Mouse (Mus musculus) embryonic fibroblast, embryonic 13.5 days (primary cell): ENCODE results near the gene Gmfg. TPM values are rescaled to one million over a fixed set of nuclear protein-coding genes. Genes with fewer than 3 reads are reported as not detected.

Experiments used
- H3K27ac ChIP-seq: 2 replicates; pipeline ENCODE4 v1.5.1; 2012; ENCODE audit warnings: low read length, control low read depth, inconsistent platforms; ENCODE audit not compliant: insufficient read depth
- H3K4me1 ChIP-seq: 2 replicates; pipeline ENCODE4 v1.6.1; 2011; ENCODE audit warnings: low read length; ENCODE audit not compliant: control insufficient read depth, insufficient read depth
- H3K4me3 ChIP-seq: 2 replicates; pipeline ENCODE4 v1.5.1; 2011; ENCODE audit warnings: mild to moderate bottlenecking, control low read depth, low read length; ENCODE audit not compliant: insufficient read depth
- CTCF ChIP-seq: IDR thresholded peaks from 2 replicates; pipeline ENCODE4 v1.5.1; 2011; ENCODE audit warnings: mild to moderate bottlenecking, control low read depth, low read length, moderate library complexity, borderline replicate concordance; ENCODE audit not compliant: insufficient read depth
- POLR2A ChIP-seq: IDR thresholded peaks from 2 replicates; pipeline ENCODE4 v1.6.1; 2011; ENCODE audit warnings: low read depth, mild to moderate bottlenecking, control low read depth, low read length, moderate library complexity
- polyA plus RNA-seq: library from polyadenylated mRNA; stranded (reverse); fragments of >200 nt; gene quantifications from 2 replicates; pipeline ENCODE4 v1.2.4, GENCODE M21; 2011; ENCODE audit warnings: low read depth; ENCODE audit not compliant: missing spikeins, insufficient read length

The Gmfg gene
- polyA plus RNA-seq, 1 experiment = not detected

- Histone ChIP-seq H3K4me1 (no peaks in the 10 kb centered on the region), H3K27ac (no peak overlapping the region), H3K4me3 (no peak overlapping the region)
- no peak for TF ChIP-seq POLR2A
- no peak for TF ChIP-seq CTCF
Observed at GRCm38 (mm10) chr7:28476191-28476590, 38.9 kb downstream of the Gmfg start.

- no peaks in the 10 kb centered on the region for H3K4me1 ChIP-seq
- TF ChIP-seq POLR2A = no peak
- TF ChIP-seq CTCF = no peak
- no peak overlapping the region for H3K4me3 ChIP-seq
- no peak overlapping the region for H3K27ac ChIP-seq
Observed at GRCm38 (mm10) chr7:28477363-28477762, 40.1 kb downstream of the Gmfg start.

GRCm38 (mm10) chr7:28478854-28479253 is 41.6 kb downstream of the Gmfg start:
- no peaks in the 10 kb centered on the region for H3K4me1 ChIP-seq
- H3K27ac ChIP-seq = no peak overlapping the region
- H3K4me3 ChIP-seq = no peak overlapping the region
- TF ChIP-seq CTCF = no peak
- TF ChIP-seq POLR2A = no peak

GRCm38 (mm10) chr7:28482854-28483253 is 45.6 kb downstream of the Gmfg start:
- TF ChIP-seq CTCF = no peak
- no peak for TF ChIP-seq POLR2A
- no peak overlapping the region for H3K4me3 ChIP-seq

GRCm38 (mm10) chr7:28484192-28484591 is 46.9 kb downstream of the Gmfg start:
- TF ChIP-seq CTCF (no peak), POLR2A (no peak)
- H3K27ac ChIP-seq = no peak overlapping the region
- no peaks in the 10 kb centered on the region; the same call in 1 of the 2 replicates for H3K4me1 ChIP-seq
- no peak overlapping the region for H3K4me3 ChIP-seq

More at GRCm38 (mm10) chr7:28482854-28483253, 45.6 kb downstream of the Gmfg start:
- H3K4me1 ChIP-seq = no peaks in the 10 kb centered on the region
- H3K27ac ChIP-seq = no peak overlapping the region

GRCm38 (mm10) chr7:28488030-28488491 is 50.8 kb downstream of the Gmfg start:
- H3K27ac ChIP-seq = no peak overlapping the region
- TF ChIP-seq CTCF = no peak
- TF ChIP-seq POLR2A = no peak
- H3K4me3 ChIP-seq = no peak overlapping the region
- no peaks in the 10 kb centered on the region; the same call in 1 of the 2 replicates for H3K4me1 ChIP-seq

- H3K4me1 ChIP-seq = no peaks in the 10 kb centered on the region; the same call in 1 of the 2 replicates
- H3K27ac ChIP-seq = no peak overlapping the region
- TF ChIP-seq CTCF (no peak; the same call in 1 of the 2 replicates), POLR2A (no peak)
- no peak overlapping the region for H3K4me3 ChIP-seq
Observed at GRCm38 (mm10) chr7:28490410-28490809, 53.2 kb downstream of the Gmfg start.

GRCm38 (mm10) chr7:28490903-28491302 is 53.7 kb downstream of the Gmfg start:
- H3K27ac ChIP-seq = no peak overlapping the region
- no peaks in the 10 kb centered on the region; the same call in 1 of the 2 replicates for H3K4me1 ChIP-seq
- TF ChIP-seq POLR2A = no peak
- no peak for TF ChIP-seq CTCF
- no peak overlapping the region for H3K4me3 ChIP-seq

GRCm38 (mm10) chr7:28492310-28492709 is 55.1 kb downstream of the Gmfg start:
- Histone ChIP-seq H3K4me1 (no peaks in the 10 kb centered on the region; the same call in 1 of the 2 replicates), H3K4me3 (no peak overlapping the region), H3K27ac (no peak overlapping the region)
- TF ChIP-seq CTCF (no peak), POLR2A (no peak)

- no peak overlapping the region for H3K4me3 ChIP-seq
- no peak overlapping the region for H3K27ac ChIP-seq
- no peak for TF ChIP-seq POLR2A
- no peak for TF ChIP-seq CTCF
- no peaks in the 10 kb centered on the region for H3K4me1 ChIP-seq
Observed at GRCm38 (mm10) chr7:28495426-28495825, 58.2 kb downstream of the Gmfg start.

Other genes starting within 250 kb of the Gmfg start
- 20.6 and 25.1 TPM in 2 replicates for gene Eid2, start 169.6 kb upstream of the Gmfg start, polyA plus RNA-seq
- gene Eid2b, start 159.7 kb upstream of the Gmfg start, polyA plus RNA-seq = 5.4 and 8.8 TPM in 2 replicates
- gene Selenov, start 146.3 kb upstream of the Gmfg start, polyA plus RNA-seq = not detected in 2 replicates
- not detected in 2 replicates for gene Dll3, start 135.2 kb upstream of the Gmfg start, polyA plus RNA-seq
- gene Timm50, start 125.4 kb upstream of the Gmfg start, polyA plus RNA-seq = 37.5 and 40.3 TPM in 2 replicates
- gene Supt5, start 98.7 kb upstream of the Gmfg start, polyA plus RNA-seq = 104 and 105 TPM in 2 replicates
- 997 and 1,079 TPM in 2 replicates for gene Rps16, start 86.8 kb upstream of the Gmfg start, polyA plus RNA-seq
- gene Plekhg2, start 64.8 kb upstream of the Gmfg start, polyA plus RNA-seq = 66.5 and 68.5 TPM in 2 replicates
- gene Zfp36, start 57.2 kb upstream of the Gmfg start, polyA plus RNA-seq = 23.4 and 27.4 TPM in 2 replicates
- 18.2 and 19.4 TPM in 2 replicates for gene Med29, start 44.7 kb upstream of the Gmfg start, polyA plus RNA-seq
- gene Paf1, start 44.5 kb upstream of the Gmfg start, polyA plus RNA-seq = 73.5 and 82.5 TPM in 2 replicates
- gene Lrfn1, start 14.5 kb downstream of the Gmfg start, polyA plus RNA-seq = 4.7 and 4.9 TPM in 2 replicates
- gene Ifnl2, start 73.0 kb downstream of the Gmfg start, polyA plus RNA-seq = not detected in 2 replicates
- not detected in 2 replicates for gene Ifnl3, start 85.4 kb downstream of the Gmfg start, polyA plus RNA-seq
- not detected in 2 replicates for gene Sycn, start 103.4 kb downstream of the Gmfg start, polyA plus RNA-seq
- gene Nccrp1, start 109.8 kb downstream of the Gmfg start, polyA plus RNA-seq = not detected in 2 replicates
- gene Samd4b, start 160.7 kb downstream of the Gmfg start, polyA plus RNA-seq = 65.7 and 69.3 TPM in 2 replicates
- 8.0 and 10.5 TPM in 2 replicates for gene Pak4, start 160.7 kb downstream of the Gmfg start, polyA plus RNA-seq
- 1.8 TPM in 1 of 2 replicates, not detected in the other for gene Acp7, start 193.9 kb downstream of the Gmfg start, polyA plus RNA-seq